ENCODE assay signal across 30 mouse cellular contexts in genomic region chr4:149705298-149705697, GRCm38 (mm10). TPM values are rescaled to one million over a fixed set of nuclear protein-coding genes. Genes with fewer than 3 reads are reported as not detected.
DNase-seq lines count a peak whose midpoint lies in the region; ATAC-seq and TF ChIP-seq lines count a peak whose summit lies in the region.
"Had no signal": no experiment of that assay in that cellular context is flagged by ENCODE, and none has a peak within 500 bp of the region (broad histone marks: within the 10 kb centered on the region; RNA-seq: fewer than 3 reads in every experiment).

No protein-coding gene starts in this region.

- no peak overlapping the region for H3K9ac ChIP-seq in intestine, embryonic 16.5 days (ENCODE audit: low read depth, low read length)
- H3K9ac ChIP-seq: embryonic facial prominence, embryonic 13.5 days; forebrain, postnatal 0 days; hindbrain, embryonic 12.5 days; limb, embryonic 15.5 days; liver, embryonic 14.5 days; lung, embryonic 14.5 days; neural tube, embryonic 15.5 days had no signal

- H3K36me3 ChIP-seq in spleen, adult 2 months (ENCODE audit: control insufficient read depth, insufficient read depth, low read length) = no peaks in the 10 kb centered on the region
- H3K36me3 ChIP-seq in intestine, embryonic 16.5 days (ENCODE audit: control insufficient read depth, insufficient read depth, low read length) = no peaks in the 10 kb centered on the region
- H3K36me3 ChIP-seq: embryonic facial prominence, embryonic 13.5 days; forebrain, embryonic 10.5 days; hindbrain, embryonic 12.5 days; limb, embryonic 10.5 days; limb, embryonic 15.5 days; neural tube, embryonic 15.5 days had no signal

- peaks cover 21% of the 10 kb centered on the region for H3K4me1 ChIP-seq in spleen, adult 2 months (ENCODE audit: control insufficient read depth, insufficient read depth, insufficient read length)
- peaks cover 63% of the 10 kb centered on the region for H3K4me1 ChIP-seq in bone marrow macrophage, adult 2 months (ENCODE audit: control insufficient read depth, insufficient read depth, low read length)
- 0 out of 2 replicates have a peak, but pooled peaks cover under 1% of the 10 kb centered on the region for H3K4me1 ChIP-seq in intestine, embryonic 16.5 days (ENCODE audit: control insufficient read depth, insufficient read depth, low read length)
- H3K4me1 ChIP-seq: hindbrain, embryonic 12.5 days; limb, embryonic 15.5 days; neural tube, embryonic 15.5 days had no signal

- ATAC-seq in intestine, embryonic 16.5 days = peak; percentile 65
- peak; percentile 23 for ATAC-seq in monocyte, adult 5-6 weeks (replicated peaks; ENCODE audit: insufficient number of reproducible peaks, low FRiP score, low TSS enrichment, poor library complexity, severe bottlenecking)
- ATAC-seq: forebrain, postnatal 0 days; Patski had no signal

- no peaks in the 10 kb centered on the region for H3K27me3 ChIP-seq in spleen, adult 2 months (ENCODE audit: control insufficient read depth, insufficient read depth, low read length)
- H3K27me3 ChIP-seq in intestine, embryonic 16.5 days (replicated peaks; ENCODE audit: control insufficient read depth, insufficient read depth, low read length) = 0 out of 2 replicates have a peak, but pooled peaks cover 2% of the 10 kb centered on the region
- H3K27me3 ChIP-seq: neural tube, embryonic 15.5 days; Patski had no signal

- H3K4me3 ChIP-seq in spleen, adult 2 months (ENCODE audit: extremely low read depth, insufficient read depth, insufficient read length) = no peak overlapping the region
- H3K4me3 ChIP-seq in bone marrow macrophage, adult 2 months (ENCODE audit: insufficient read depth, low read length) = no peak overlapping the region
- H3K4me3 ChIP-seq in intestine, embryonic 16.5 days (ENCODE audit: low read length) = no peak overlapping the region
- H3K4me3 ChIP-seq: embryonic facial prominence, embryonic 13.5 days; forebrain, embryonic 10.5 days; hindbrain, embryonic 12.5 days; limb, embryonic 10.5 days; limb, embryonic 15.5 days; neural tube, embryonic 15.5 days had no signal

- no peak for TF ChIP-seq CTCF in spleen, adult 2 months (IDR thresholded peaks at IDR 0.05; ENCODE audit: extremely low read depth, insufficient read depth, insufficient read length, insufficient replicate concordance)
- no peak for TF ChIP-seq CTCF in bone marrow macrophage, adult 2 months (IDR thresholded peaks at IDR 0.05; ENCODE audit: low read depth, low read length)

- H3K9me3 ChIP-seq in intestine, embryonic 16.5 days (ENCODE audit: control insufficient read depth, low read length) = no peaks in the 10 kb centered on the region
- H3K9me3 ChIP-seq: embryonic facial prominence, embryonic 13.5 days; forebrain, embryonic 10.5 days; hindbrain, embryonic 12.5 days; limb, embryonic 10.5 days; limb, embryonic 15.5 days; neural tube, embryonic 15.5 days had no signal

- peak overlapping the region; percentile 69 for H3K27ac ChIP-seq in spleen, adult 2 months (ENCODE audit: insufficient read depth, low read length)
- peak overlapping the region; percentile 60 for H3K27ac ChIP-seq in bone marrow macrophage, adult 2 months (ENCODE audit: insufficient read depth, low read depth, low read length)
- no peak overlapping the region for H3K27ac ChIP-seq in intestine, embryonic 16.5 days (ENCODE audit: low read length)
- H3K27ac ChIP-seq: embryonic facial prominence, embryonic 13.5 days; forebrain, embryonic 10.5 days; hindbrain, embryonic 12.5 days; kidney, postnatal 0 days; limb, embryonic 10.5 days; limb, embryonic 15.5 days; liver, embryonic 14.5 days; neural tube, embryonic 15.5 days had no signal

- DNase-seq in spleen, adult 2 months (ENCODE audit: low read depth in 1 of 2, low spot score in 2 of 2) = no peak
- no peak for DNase-seq in spleen, adult 18-20 months
- no peak for DNase-seq in heart, adult 11 months
- DNase-seq in MN1 (ENCODE audit: low spot score) = no peak
- DNase-seq in lung, postnatal 25 days (ENCODE audit: low spot score) = no peak
- DNase-seq: adrenal gland, postnatal 10 days; cerebellum, adult 11-12 months; cerebellum, postnatal 10 days; forebrain, postnatal 0 days; gastrocnemius, postnatal 14 days; heart, adult 18-20 months; heart, postnatal 36 days; kidney, adult 8-10 months; kidney, postnatal 4 days; lung, embryonic 14.5 days; right cerebral cortex, adult 18-20 months had no signal

- no peak for TF ChIP-seq POLR2A in spleen, adult 2 months (IDR thresholded peaks at IDR 0.05; ENCODE audit: low read depth, low read length)
- no peak for TF ChIP-seq POLR2A in bone marrow macrophage, adult 2 months (IDR thresholded peaks at IDR 0.05; ENCODE audit: borderline replicate concordance, low read depth, low read length)

- no peak overlapping the region for H3K4me2 ChIP-seq in intestine, embryonic 16.5 days (ENCODE audit: low read depth, low read length)
- H3K4me2 ChIP-seq: embryonic facial prominence, embryonic 13.5 days; heart, embryonic 11.5 days; hindbrain, embryonic 12.5 days; limb, embryonic 15.5 days; lung, embryonic 14.5 days; midbrain, embryonic 11.5 days; neural tube, embryonic 15.5 days had no signal

- 37% methylated on average over 7 of the region's 7 CpGs for WGBS in spleen, adult 2 months
- WGBS in intestine, embryonic 16.5 days = 52% methylated on average over 7 of the region's 7 CpGs

RNA-seq across cellular contexts. Expression of gene Pik3cd, which starts 2.9 kb away (rescaled TPM):
- 104 and 124 TPM in 2 replicates for polyA plus RNA-seq in spleen, adult 2 months (2012; rRNA removed)
- polyA plus RNA-seq in bone marrow macrophage, adult 2 months (2012; ENCODE audit: insufficient read depth, insufficient read length, missing spikeins) = 91.4 and 100 TPM in 2 replicates
- polyA plus RNA-seq in intestine, embryonic 16.5 days (2015; fragmentation: Nextera tagmentation; extraction: Ambion mirVana) = 4.8 and 5.2 TPM in 2 replicates
- 112 to 213 TPM (median 125 TPM) in 3 replicates for total RNA-seq in monocyte, adult 5-6 weeks (2017)

RNA-seq across cellular contexts. Expression of gene Tmem201, which starts 32.5 kb away (rescaled TPM):
- polyA plus RNA-seq in spleen, adult 2 months (2012; rRNA removed) = 24.3 and 30.7 TPM in 2 replicates
- polyA plus RNA-seq in bone marrow macrophage, adult 2 months (2012; ENCODE audit: insufficient read depth, insufficient read length, missing spikeins) = 1.9 and 3.6 TPM in 2 replicates
- 21.2 and 22.8 TPM in 2 replicates for polyA plus RNA-seq in intestine, embryonic 16.5 days (2015; fragmentation: Nextera tagmentation; extraction: Ambion mirVana)
- total RNA-seq in monocyte, adult 5-6 weeks (2017) = 2.9 to 5.3 TPM (median 3.1 TPM) in 3 replicates

Comparison
In these comparisons a context has a peak if more than half of its experiments do, and no peak if none do; other contexts are left out.
1. RNA of gene Pik3cd, which starts 2.9 kb away (polyA plus RNA-seq): 104 to 124 TPM in spleen, adult 2 months and 91.4 to 100 TPM in bone marrow macrophage, adult 2 months; 4.8 to 5.2 TPM in intestine, embryonic 16.5 days; every median in the first group is over 10 times any median in the second.